Mouse (Mus musculus) testis, postnatal 14 days (tissue): Measurements from ENCODE around the gene Pacs1.

Experiments
- DNase-seq: peaks from one replicate; pipeline ENCODE4 v3.0.0; 2021; ENCODE audit warnings: low spot score

Pacs1 gene

DNA sequence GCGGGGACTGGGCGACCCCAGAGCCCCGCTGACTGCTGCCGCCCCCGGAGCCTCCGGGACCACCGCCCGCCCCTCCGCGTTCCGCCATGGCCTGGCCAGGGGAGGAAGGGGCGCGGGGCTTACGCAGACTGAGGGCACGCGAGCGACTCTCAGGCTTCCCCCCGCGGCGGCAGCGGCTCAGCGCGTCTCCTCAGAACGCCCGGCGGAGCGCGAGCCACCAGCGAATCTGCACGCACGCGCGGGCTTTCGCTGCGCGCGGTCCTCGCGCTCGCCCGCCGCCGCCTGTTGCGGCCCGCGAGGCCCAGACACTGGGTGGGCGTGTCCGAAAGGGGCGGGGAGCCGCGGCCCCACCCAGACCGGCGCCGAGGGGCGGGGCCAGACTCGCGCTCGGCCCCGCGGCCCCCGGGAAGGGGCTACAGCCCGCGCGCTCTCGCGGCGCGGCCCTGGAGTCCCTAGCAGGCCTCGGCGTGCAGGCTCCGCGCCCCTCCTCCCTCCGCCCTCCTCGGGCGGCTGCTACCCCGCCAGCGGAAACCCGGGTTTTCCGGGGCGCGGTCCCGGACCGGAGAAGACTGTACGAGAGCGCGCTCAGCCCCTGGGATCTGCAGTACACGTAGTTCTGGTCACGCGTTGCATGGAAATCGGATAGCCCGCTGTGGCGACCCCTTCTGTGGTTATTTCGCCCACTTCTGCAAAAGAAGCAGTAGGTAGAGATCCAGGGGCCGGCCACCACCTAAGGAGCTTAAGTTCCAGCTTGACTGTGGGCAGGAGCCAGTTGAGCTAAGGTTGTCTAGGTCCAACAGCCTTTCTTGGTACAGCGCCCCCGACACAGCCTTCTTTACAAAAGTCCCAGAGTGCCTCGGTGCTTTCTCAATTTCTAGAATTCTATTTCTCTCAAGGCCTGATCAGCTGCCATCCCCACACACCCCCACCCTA is at the start of gene Pacs1:
Gene Pacs1 (minus strand): TSS at position 319 of the 933 bp plus-strand sequence.
- peak; percentile 90 for DNase-seq

DNA sequence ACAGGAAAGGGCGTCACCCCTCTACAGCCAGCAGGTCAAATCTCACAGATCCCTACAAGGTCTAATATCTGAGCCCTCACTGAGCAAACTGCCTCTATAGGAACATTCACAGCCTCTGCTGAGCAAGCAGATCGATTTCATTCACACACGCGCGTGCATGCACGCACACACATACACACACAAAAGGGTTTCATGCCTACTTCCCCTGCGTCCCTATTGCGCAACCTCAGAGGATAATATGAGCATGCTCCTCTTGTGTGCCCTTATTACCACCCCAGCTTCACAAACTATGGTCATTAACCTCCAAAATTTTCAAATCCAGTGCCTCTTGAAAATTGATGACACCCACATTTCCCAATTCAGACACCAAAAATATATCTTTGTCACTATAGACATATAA is 40.3 kb upstream of the Pacs1 start:
- DNase-seq, result no peak

DNA sequence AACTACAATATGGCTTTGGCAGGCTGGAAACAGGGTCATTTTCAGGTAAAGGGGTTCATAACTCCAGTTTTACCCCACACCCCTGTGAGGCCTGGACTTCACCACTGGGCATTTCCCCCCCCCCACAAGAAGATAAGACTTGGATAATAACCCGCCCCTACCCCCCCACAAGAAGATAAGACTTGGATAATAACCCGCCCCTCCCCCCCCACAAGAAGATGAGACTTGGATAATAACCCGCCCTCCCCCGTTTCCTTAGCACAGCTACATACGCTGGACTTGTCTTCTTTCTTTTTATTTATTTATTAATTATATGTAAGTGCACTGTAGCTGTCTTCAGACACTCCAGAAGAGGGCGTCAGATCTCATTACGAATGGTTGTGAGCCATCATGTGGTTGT is 36.1 kb upstream of the Pacs1 start:
- no peak for DNase-seq

DNA sequence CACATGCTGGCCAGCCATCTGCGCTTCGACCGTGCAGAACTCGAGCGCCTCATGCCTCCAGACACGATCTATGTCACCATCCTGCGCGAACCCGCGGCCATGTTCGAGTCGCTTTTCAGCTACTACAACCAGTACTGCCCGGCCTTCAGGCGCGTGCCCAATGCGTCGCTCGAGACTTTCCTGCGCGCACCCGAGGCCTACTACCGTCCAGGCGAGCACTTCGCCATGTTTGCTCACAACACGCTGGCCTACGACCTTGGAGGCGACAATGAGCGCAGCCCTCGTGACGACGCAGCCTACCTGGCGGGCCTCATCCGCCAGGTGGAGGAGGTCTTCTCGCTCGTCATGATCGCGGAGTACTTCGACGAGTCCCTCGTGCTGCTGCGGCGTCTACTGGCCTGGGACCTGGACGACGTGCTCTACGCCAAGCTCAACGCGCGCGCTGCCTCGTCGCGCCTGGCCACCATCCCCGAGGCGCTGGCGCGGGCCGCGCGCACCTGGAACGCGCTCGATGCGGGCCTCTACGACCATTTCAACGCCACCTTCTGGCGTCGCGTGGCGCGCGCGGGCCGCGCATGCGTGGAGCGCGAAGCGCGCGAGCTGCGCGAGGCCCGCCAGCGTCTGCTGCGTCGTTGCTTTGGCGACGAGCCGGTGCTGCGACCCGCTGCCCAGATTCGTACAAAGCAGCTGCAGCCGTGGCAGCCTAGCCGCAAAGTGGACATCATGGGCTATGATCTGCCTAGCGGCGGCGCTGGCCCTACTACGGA is 34.2 kb upstream of the Pacs1 start:
- peak; percentile 83 for DNase-seq

DNA sequence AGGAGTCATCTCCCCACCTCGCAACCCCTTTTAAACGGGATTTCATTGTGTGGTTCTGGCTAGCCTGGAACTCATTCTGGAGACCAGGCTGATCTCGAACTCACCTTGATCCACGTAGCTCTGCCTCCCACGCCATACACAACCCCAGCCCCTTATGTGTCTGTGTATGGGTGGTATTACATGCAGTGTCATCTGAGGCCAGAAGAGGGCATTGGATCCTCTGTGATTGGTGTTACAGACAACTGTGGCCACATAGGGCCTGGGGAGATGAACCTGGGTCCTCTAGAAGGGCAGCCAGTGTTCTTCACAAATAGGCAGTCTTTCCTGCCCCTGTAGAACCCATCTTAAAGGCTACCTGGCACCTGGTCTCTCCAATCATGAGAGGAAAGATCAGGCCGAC is 33.4 kb upstream of the Pacs1 start:
- DNase-seq, result no peak

DNA sequence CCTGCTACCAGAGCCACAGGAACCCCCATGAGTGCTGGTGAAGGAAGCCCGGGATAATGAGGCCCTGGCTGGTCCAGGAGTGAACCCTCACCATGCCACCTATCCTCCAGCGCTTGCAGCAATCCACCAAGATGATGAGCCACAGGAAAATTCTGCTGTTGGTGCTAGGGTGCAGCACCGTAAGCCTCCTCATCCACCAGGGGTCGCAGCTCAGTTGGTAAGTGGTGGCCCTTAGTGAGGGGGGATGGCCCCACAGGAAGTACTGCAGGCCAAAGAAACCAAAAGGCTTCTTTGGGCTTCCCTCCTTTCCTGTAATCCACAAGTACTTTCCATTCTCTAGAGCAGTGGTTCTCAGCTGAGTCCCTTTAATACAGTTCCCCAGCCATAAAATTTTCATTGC is 29.5 kb upstream of the Pacs1 start:
- no peak for DNase-seq

DNA sequence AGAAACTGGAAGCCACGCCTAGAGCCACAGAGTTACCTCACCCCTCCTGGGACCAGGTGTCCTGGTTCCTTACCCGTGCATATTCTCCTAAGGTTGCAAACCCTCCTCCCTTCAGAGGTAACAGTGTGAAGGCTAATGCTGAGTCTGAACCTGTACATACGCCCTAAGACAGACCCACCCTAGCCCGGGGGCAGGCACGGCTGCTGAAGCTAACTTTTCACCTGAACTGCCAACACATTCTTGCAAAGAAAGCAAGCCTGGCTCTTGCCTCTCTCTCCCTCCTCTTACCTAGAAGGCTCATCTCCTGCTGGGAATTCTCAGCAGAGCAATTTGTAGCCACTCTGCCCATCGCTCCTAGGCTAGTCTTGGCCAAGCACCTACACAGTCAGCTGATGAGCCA is 27.7 kb upstream of the Pacs1 start:
- DNase-seq, result no peak

DNA sequence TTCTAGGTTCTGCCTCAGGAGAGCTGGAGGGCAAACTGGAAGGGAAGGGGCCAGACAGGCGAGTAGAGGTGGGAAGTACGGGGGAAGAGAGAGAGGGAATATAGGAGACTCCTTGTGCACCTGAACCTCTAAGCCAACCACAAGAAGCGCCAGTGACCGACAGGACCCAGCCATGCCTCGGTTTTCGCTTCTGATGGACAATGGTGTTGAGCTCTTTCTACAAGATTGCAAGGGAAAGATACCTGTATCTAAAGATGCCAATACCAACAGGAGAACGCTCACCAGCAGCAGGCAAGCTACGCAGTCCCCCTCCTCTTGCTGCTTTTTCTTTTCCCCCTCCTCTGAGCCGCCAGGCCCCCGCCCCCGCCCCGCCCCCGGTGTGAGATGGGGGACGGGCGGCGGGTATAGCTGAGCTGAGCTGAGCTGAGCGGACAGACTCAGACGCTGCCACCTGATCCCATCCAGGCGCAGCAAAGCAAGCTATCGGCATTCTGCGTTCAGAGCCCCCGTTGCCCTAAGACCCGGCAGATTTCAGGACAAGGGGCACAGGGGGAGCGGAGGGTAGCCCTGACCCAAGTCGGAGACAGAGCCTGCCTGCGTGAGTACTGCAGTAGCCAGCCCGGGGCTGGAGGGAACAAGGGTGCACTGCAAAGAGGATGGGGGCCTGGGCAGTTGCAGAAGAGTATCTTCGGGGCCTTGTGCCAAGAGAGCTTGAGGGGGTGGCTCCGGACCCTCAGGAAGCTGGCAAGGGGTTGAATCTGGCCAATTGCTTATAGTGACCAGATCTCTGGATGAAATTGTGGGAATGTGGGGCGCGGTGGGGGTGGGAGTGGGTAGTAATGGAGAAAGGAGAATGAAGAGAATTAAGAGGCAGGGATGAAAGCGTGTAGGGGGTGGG is 25.2 kb upstream of the Pacs1 start, which contains the start of gene Gal3st3:
Gene Gal3st3 (plus strand): TSS at position 429 of the 898 bp plus-strand sequence.
- no peak for DNase-seq

DNA sequence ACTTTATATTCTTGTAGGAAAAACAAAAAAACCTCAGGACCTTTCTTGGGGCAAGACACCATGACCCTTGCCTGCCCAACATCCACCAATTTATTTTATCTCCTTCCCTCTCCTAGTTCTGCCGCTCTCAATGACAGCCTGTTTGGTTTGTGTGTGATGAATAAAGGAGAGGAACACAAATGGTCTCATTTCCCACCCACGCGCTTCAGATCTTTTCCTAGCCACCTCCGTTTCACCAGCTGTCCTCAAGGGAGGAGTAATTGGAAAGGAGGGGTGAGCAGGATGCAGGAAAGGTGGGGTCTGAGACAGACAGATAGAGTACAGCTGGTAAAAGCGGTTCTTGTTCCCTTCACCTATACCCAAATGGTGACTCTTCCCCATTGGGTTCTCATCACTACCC is 23.7 kb upstream of the Pacs1 start:
- DNase-seq, result no peak

DNA sequence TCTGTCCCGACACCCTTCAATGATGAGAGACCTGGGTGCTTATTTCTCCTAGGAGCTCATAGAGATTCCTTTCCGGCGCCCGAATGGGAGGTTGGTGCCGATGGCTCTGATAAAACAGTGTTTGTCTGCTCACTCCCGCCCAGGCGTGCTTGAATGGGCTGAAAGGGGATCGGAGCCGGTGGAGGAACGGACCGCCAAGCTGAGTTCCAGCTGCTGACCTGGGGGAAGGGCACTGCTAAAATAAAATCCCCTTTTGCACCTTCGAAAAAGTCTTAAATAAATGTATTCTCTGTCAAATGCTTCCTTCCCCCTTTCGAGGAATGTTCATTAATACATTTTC is 22.8 kb upstream of the Pacs1 start:
- DNase-seq, result no peak

DNA sequence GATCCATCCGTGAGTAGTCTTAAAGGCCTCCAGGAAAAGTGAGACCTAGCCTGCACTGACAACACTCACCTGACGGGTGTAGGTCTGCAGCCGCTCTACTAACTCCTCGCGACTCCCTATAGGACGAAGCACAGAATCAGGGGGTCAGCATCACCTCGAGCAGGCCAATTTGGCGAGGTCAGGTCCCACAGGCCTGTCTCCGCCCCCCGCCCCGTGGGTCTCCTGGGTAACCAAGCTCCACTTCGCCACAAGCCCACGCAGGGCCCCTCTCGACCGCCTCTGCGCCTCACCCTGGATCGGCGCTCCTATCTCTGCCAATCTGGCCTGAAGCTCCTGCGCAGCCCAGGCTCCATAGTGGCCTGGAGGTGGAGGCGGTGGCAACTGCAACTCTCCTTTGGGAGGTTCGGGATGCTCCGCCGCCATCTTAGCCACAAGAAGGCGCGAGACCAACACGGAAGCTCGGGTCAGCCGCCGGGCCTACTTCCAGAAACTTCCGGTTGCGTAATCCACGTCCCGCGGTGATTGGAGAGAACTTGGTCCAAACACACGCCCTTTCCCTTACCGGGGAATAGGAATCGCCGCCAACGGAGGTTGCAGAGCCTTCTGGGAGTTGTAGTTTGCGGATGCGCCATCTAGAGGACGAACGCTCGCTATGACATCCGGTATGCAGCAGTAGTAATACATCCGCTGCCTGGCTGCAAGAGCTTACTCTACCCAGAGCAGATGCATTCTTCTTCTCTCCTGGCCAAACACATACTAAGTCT is 22.2 kb upstream of the Pacs1 start, which contains the start of gene Sf3b2:
Gene Sf3b2 (minus strand): TSS at position 484 of the 764 bp plus-strand sequence.
- peak; percentile 99 for DNase-seq

DNA sequence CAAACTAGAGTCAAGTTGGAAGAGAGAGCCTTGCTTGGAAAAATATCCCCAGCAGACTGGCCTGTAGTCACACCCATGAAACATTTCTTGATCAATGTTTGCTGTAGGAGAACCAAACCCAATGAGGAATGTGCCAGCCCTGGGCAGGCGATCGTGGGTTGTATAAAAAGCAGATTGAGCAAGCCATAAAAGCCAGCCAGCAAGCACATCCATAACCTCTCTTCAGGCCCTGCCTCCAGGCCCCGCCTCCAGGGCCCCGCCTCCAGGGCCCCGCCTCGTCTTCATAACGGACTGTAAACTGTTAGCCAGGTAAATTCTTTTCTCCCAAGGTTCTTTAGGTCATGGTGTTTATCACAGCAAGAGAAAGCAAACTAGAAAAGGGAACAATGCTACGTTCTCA is 5.5 kb upstream of the Pacs1 start:
- no peak for DNase-seq

DNA sequence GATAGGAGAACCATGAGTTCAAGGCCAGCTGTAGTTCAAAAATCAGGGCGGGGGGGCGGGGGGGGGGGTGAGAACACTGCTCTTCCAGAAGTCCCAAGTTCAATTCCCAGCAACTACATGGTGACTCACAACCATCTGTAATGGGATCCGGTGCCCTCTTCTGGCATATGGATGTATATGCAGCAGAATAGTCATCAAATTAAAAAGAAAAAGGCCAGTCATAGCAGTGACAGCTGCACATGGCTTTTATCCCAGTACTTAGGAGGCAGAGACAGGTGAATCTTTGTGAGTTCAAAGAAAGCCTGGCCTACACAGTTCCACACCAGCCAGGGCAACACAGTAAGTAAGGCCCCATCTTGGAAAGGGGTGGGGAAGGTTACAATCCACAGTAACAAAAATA is 4.2 kb upstream of the Pacs1 start:
- no peak for DNase-seq

DNA sequence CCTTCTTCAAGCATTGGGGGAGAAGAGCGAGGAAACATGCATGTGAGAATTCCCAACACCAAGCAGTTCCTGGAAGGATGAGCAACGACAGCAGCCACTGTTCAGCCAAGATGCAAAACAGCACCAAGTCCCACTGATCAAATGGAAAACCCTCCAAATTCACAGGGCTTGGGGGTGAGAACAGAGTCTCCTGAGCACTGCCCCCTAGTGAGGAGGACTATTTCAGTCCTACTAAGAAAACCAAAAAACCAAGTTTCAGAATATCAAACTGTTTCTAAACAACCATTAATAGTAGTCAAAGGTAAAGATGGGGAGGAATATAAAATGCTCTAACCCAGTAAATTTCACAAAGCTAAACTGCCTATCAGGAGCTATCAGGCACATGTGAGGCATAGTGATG is 3.6 kb upstream of the Pacs1 start:
- DNase-seq, result no peak

DNA sequence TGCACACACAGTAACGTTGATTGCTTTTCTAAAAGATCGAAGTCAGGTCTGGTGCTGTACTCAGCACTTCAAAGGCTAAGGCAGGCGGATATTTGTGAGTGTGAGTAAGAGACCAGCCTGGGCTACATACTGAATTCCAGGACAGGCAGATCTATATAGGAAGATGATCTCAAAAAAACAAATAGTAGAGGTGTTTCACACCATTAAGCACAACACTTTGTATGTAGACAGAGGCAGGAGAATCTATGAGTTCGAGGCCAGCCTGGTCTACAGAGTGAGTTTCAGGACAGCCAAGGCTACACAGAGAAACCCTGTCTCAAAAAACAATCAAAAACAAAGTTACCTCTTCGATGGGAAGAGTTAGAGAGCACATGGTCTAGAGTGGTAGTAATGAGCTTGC is 2.8 kb upstream of the Pacs1 start:
- no peak for DNase-seq

DNA sequence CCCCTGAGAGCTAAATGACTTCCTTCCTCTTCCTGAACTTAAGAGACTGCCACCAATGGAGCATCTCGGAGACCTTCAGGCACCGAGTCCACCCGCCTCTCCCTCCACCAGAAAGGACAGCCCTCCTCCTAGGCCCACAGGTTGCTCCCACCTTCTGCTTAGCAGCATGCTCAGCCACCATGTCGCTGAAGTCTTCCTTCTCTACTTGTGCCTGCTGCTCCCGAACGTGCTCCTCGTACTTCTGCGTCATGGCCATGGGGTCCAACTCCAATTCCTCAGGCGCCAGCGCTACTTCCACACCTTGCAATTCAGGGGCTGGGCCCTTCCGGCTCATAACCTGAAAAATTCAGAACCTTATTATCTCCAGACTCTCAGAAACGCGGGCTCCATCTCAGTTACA is 1.7 kb upstream of the Pacs1 start:
- DNase-seq, result no peak

DNA sequence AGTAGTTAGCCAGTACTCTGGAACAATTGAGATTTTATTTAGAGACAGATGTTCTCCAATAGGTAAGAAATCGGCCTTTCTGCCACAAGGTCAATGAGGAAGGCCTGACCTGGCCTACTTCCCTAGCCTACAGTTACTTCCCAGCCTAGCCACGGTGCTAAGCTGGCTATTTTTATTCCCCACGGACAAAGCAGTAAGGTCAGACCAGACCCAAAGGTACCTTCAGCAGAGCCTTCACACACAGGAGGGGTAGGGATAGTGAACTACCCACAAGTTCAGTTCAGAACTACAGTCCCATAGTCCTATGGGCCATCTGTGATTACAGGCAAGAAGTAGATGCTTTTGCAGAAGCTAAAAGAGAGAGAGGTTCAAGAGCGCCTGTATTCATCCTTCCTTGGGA is 997 bp upstream of the Pacs1 start:
- DNase-seq, result no peak

DNA sequence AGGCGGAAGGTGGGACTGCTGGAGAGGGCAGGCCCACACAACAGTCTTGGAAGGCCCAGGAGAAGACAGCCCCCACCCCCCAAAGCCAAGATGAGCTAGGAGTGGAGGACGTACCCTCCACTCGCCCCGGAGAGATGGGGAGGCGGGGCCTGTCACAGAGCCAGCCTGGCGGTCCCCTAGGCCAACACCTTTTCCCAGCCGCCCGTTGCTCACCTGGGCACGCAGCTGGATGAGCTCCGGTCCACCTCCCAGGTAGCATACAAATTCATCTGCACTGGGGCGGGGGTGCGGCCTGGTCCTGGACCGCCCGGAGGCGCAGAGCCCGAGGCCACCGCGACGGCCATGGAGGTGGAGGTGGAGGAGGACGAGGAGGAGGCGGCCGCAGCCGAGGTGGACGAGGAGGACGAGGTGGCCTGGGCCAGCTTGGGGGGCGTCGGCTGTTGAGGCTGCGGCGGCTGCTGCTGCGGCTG is 558 bp downstream of the Pacs1 start:
- DNase-seq, result peak; percentile 70

DNA sequence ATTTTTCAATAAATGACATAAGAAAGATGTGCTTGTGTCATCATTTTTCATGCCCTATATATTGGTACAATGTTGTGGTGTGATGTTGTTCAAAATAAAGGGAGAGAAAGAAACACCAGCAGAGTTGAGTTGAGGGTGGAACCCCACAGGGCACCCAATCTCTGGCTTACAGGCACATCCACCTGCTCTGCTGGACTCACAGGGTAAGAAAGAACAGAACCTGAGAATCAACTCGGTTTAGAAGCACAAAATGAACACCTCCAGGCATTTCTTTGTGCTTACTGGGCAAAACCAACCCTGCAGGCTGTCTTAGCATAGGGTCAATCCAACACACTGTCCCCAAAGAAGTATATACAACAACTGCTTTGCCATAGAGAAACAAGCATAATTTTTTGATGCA is 1.5 kb downstream of the Pacs1 start:
- DNase-seq, result no peak

DNA sequence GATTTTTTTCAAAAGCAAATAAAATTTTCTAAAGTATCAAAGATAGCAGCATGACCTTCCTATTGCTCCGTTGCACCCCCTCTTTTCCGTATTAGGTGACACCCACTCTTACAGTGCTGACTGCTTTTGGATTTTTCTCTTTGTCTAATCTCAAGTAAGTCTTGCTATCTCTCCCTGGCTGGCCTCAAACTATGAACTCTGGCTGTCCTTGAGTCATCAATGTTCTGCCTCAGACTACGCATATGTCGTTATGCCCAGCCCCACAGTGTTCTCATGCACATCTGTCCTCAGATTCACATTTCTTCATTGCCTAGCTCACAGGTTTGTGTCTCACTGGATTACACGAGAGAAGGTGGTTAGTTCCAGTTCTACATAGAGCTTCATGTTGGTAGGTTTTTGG is 3.5 kb downstream of the Pacs1 start:
- no peak for DNase-seq

DNA sequence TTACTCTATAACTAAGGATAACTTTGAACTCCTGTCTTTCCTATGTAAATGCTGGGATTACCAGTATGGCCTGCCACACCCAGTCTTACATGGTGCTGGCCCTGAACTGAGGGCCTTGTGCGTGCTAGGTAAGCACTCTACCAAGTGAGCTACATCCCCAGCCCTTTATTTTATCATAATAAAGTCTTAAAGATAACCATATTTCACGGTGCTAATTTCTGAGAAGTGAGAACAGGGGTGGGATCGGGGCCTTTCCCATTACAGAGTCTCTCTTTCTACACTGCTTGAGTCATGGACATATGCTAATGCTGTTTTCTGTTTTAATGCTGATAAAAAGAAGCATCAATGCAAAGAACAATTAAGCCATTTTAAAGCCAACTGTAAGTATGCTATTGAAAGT is 4.0 kb downstream of the Pacs1 start:
- no peak for DNase-seq
